Mouse (Mus musculus) bone marrow, adult 2 months (tissue): ENCODE results near the gene Tuba1c.

ENCODE experiments used
- CTCF ChIP-seq: fragments of 200-500 bp; IDR thresholded peaks from 2 replicates; pipeline ENCODE4 v1.5.1; 2011; ENCODE audit warnings: low read length, control low read depth; ENCODE audit not compliant: control insufficient read depth, insufficient read depth
- POLR2A ChIP-seq: fragments of 200-500 bp; IDR thresholded peaks from 2 replicates; pipeline ENCODE4 v1.6.1; 2011; ENCODE audit warnings: low read depth, mild to moderate bottlenecking, control low read depth, low read length, borderline replicate concordance; ENCODE audit not compliant: control insufficient read depth

GRCm38 (mm10) chr15:99055040-99055439, 25.3 kb downstream of the Tuba1c start, which contains the start of gene Prph:
- no peak for TF ChIP-seq CTCF
- TF ChIP-seq POLR2A, result no peak
